Mouse (Mus musculus) lung, postnatal 0 days (tissue): ENCODE measurements around the gene Lrrc75a. TPM values are rescaled to one million over a fixed set of nuclear protein-coding genes. Genes with fewer than 3 reads are reported as not detected.

Experiments
- ATAC-seq: fragments of 200-750 bp; cut with Nextera tagmentation; 2 replicates; pipeline ENCODE4 v1.8.0; 2017; ENCODE audit warnings: moderate library complexity
- DNase-seq: peaks from one replicate; pipeline ENCODE4 v3.0.0-alpha.2; 2016; ENCODE audit warnings: low spot score
- H3K27ac ChIP-seq: fragments of 300-500 bp; sonication (generic); 2 replicates; pipeline ENCODE4 v1.5.1; 2014; ENCODE audit warnings: antibody characterized with exemption, mild to moderate bottlenecking, low read length, mixed read lengths
- H3K27me3 ChIP-seq: fragments of 300-500 bp; sonication (generic); replicated peaks from 2 replicates; pipeline ENCODE4 v1.6.1; 2014; ENCODE audit warnings: low read length, mixed read lengths; ENCODE audit not compliant: insufficient read depth
- H3K36me3 ChIP-seq: fragments of 300-500 bp; sonication (generic); 2 replicates; pipeline ENCODE4 v1.6.1; 2014; ENCODE audit warnings: low read length, mixed read lengths; ENCODE audit not compliant: insufficient read depth
- H3K4me1 ChIP-seq: fragments of 300-500 bp; sonication (generic); 2 replicates; pipeline ENCODE4 v1.6.1; 2014; ENCODE audit warnings: antibody characterized with exemption, low read depth, low read length, mixed read lengths; ENCODE audit not compliant: insufficient read depth
- H3K4me2 ChIP-seq: fragments of 300-500 bp; sonication (generic); replicated peaks from 2 replicates; pipeline ENCODE4 v1.6.1; 2014; ENCODE audit warnings: low read depth, mild to moderate bottlenecking, low read length, moderate library complexity, mixed read lengths
- H3K4me3 ChIP-seq: fragments of 300-500 bp; sonication (generic); 2 replicates; pipeline ENCODE4 v1.5.1; 2014; ENCODE audit warnings: low read depth, low read length
- H3K9ac ChIP-seq: fragments of 300-500 bp; sonication (generic); replicated peaks from 2 replicates; pipeline ENCODE4 v1.6.1; 2014; ENCODE audit warnings: low read depth, mild to moderate bottlenecking
- H3K9me3 ChIP-seq: fragments of 300-500 bp; sonication (generic); 2 replicates; pipeline ENCODE4 v1.6.1; 2016; ENCODE audit warnings: low read length, mixed read lengths
- CTCF ChIP-seq: IDR thresholded peaks from 2 replicates; pipeline ENCODE4 v1.5.1; 2016; ENCODE audit warnings: antibody characterized with exemption, mild to moderate bottlenecking
- EP300 ChIP-seq: IDR thresholded peaks from 2 replicates; pipeline ENCODE4 v1.6.1; 2016; ENCODE audit warnings: antibody characterized with exemption, mild to moderate bottlenecking, control low read depth
- WGBS: fragments of 180-500 bp; shearing (Covaris S2); extraction: QIAGEN DNeasy Blood & Tissue Kit; methylation state at CpG from one replicate; pipeline ENCODE4 v1.1.7; 2014; 5-methylcytosine and 5-hydroxymethylcytosine counted together
- polyA plus RNA-seq: library from polyadenylated mRNA; unstranded; fragments of >200 nt; fragmentation: Nextera tagmentation; extraction: Ambion mirVana; gene quantifications from 2 replicates; pipeline ENCODE4 v1.2.1, GENCODE M21; 2015

Gene Lrrc75a
- polyA plus RNA-seq, 1 experiment from 2014 or later, result 15.0 TPM

DNA sequence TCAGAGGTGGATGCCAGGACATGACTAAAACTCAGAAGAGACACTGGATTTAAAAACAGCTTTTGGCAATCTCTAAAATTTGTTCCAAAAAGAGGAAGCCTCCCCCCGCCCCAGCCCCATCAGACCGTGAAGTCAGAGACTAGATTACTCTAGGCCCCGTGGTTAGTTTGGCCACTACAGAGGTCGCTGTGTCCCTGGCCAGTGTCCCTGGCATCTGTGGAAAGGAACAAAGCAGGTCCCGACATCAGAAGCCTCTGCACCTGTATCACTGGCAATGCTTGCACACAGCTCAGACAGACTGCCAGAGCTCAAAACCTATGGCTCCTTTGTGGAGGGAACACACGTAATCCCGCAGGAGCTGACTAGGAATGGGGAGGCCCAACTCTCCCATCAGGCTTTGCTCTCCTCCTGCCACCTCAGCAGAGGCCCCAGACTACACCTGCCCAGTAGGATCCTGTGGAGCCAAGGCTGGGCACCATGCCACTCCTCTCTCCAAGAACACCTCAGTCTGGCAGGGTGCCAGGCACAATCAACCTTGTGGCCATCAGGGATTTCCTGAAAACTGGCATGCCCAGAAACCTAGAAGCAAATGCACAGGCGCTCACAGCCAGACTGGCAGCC, 5.2 kb downstream of the Lrrc75a start:
- no peak for TF ChIP-seq CTCF
- TF ChIP-seq EP300, result no peak
- H3K4me1 ChIP-seq, result peaks cover 39% of the 10 kb centered on the region
- H3K27ac ChIP-seq, result peak overlapping the region; percentile 84
- H3K9ac ChIP-seq, result no peak overlapping the region
- no peak overlapping the region for H3K4me2 ChIP-seq
- no peaks in the 10 kb centered on the region for H3K27me3 ChIP-seq
- peak; percentile 90 for DNase-seq
- no peaks in the 10 kb centered on the region for H3K36me3 ChIP-seq
- H3K4me3 ChIP-seq, result no peak overlapping the region
- WGBS, result 54% methylated on average over 8 of the region's 8 CpGs
- ATAC-seq, result peak; percentile 66
- H3K9me3 ChIP-seq, result no peaks in the 10 kb centered on the region

DNA sequence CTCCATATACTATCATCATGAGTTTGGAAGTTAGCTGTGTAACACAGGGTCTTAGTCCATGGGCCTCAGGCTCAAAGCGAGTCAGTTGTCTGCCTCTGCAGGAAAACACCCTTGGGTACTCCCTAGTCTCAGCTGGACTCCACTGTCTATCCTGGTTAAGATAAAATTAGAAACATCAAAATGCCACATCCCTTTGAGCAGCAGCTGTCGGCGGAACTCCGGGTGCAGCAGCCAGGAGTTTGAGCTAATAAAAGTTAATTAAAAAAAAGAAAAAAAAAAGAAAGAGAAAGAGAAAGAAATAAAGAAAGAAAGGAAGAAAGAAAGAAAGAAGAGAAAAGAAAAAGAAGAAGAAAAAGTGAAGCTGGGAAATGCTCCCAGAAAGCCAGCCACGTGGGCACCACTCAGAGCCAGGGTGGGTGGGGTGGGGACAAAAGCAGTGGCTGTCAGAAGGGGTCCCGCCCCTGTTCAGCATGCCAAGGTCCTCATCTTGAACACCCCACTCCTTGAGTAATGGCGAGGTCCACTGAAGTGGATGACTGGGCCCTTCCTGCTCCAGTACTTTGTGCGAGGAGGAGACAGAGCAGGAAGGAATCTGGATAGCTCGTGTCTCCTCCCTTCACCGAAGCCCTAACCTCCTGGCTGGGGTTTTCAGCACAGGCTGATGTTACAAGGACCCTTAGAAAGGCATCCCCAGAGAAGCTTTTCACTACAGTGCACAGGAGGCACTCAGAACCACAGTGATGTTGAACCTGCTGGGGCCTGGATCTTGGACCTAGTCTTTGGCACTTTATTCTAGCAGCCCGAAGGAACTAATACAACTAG, 6.1 kb downstream of the Lrrc75a start:
- Histone ChIP-seq H3K4me1 (peaks cover 36% of the 10 kb centered on the region), H3K4me2 (no peak overlapping the region)

DNA sequence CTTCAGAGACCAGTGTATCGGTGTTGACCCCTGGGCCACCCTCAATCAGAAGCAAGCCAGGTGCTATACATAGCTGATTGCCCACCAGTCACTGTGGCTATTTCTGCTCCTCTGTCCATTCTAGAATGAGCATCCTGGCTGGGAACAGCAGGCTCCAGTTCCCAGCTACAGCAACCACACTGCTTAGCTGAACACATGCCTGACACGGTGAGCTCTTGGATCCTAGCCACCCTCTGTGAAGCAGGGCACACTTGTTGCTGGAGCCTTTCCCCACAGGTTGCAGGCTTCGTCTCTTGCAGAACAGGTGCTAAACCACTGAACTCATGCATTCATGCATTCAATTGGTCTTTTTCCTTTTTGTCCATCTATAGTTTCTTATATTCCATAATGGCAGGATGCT, 7.9 kb downstream of the Lrrc75a start:
- Histone ChIP-seq H3K36me3 (no peaks in the 10 kb centered on the region), H3K27ac (no peak overlapping the region), H3K4me1 (peaks cover 22% of the 10 kb centered on the region), H3K27me3 (no peaks in the 10 kb centered on the region), H3K4me2 (no peak overlapping the region), H3K9ac (no peak overlapping the region), H3K4me3 (no peak overlapping the region), H3K9me3 (no peaks in the 10 kb centered on the region)
- WGBS, result 51% methylated on average over 3 of the region's 3 CpGs
- no peak for TF ChIP-seq EP300
- no peak for TF ChIP-seq CTCF
- DNase-seq, result no peak
- no peak for ATAC-seq

More for the DNA sequence above, 6.1 kb downstream of the Lrrc75a start:
- H3K27me3 ChIP-seq, result no peaks in the 10 kb centered on the region
- H3K27ac ChIP-seq, result peak overlapping the region; percentile 84
- H3K4me3 ChIP-seq, result no peak overlapping the region
- WGBS, result 38% methylated on average over 11 of the region's 11 CpGs
- DNase-seq, result peak; percentile 90
- TF ChIP-seq EP300 (peak; percentile 33; the same call in 1 of the 2 replicates), CTCF (no peak)
- H3K36me3 ChIP-seq, result no peaks in the 10 kb centered on the region
- no peaks in the 10 kb centered on the region for H3K9me3 ChIP-seq
- no peak overlapping the region for H3K9ac ChIP-seq
- peak; percentile 80 for ATAC-seq

DNA sequence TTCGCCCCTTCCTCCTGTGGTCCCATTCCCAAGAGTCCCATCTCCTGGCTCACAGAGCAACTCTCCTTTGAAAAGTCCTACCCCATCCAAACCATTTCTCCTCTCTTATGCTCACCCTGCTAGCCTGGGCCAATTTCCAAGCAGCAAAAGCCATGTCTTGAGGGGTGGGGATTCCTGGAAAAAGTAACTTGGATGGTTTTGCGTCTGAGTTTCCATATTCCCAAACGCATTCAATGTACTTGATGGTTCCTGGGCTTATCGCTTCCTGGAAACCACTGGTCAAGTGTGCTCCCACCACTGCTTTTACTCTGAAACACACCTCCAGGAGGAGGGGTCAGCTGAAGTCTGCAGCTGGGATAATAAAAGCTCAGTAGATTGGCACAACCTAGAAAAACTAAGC, 9.9 kb downstream of the Lrrc75a start:
- H3K4me2 ChIP-seq, result no peak overlapping the region
- H3K4me1 ChIP-seq, result peaks cover 7% of the 10 kb centered on the region; the same call in 1 of the 2 replicates
- TF ChIP-seq CTCF (no peak), EP300 (no peak)
- H3K9ac ChIP-seq, result no peak overlapping the region
- H3K27me3 ChIP-seq, result no peaks in the 10 kb centered on the region
- no peak overlapping the region for H3K27ac ChIP-seq
- DNase-seq (no peak), ATAC-seq (no peak)
- WGBS, result 73% methylated on average over 4 of the region's 4 CpGs
- H3K9me3 ChIP-seq, result no peaks in the 10 kb centered on the region
- H3K36me3 ChIP-seq, result no peaks in the 10 kb centered on the region
- no peak overlapping the region for H3K4me3 ChIP-seq

DNA sequence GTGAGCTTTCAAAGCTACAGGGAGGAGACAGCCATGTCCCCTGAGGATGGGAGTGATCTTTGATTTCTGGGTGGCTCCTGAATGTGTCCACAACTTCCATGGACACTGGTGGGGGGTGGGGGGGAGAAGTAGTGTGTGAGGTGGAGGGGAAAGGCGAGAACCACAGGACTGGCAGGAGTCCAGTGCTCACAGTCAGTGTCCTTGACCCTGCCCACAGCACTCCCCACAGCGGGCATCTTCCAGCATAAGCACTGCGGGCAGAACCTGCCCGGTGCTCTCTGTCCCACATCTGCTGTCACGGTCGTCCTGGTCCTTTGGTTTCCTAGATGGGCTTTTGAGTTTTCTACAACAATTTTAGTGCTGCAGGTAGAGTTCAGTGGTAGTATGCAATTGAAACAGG, 10.5 kb downstream of the Lrrc75a start:
- Histone ChIP-seq H3K27me3 (no peaks in the 10 kb centered on the region), H3K9me3 (no peaks in the 10 kb centered on the region), H3K4me1 (peaks cover 7% of the 10 kb centered on the region; the same call in 1 of the 2 replicates), H3K4me3 (no peak overlapping the region), H3K27ac (no peak overlapping the region), H3K9ac (no peak overlapping the region), H3K36me3 (no peaks in the 10 kb centered on the region), H3K4me2 (no peak overlapping the region)
- no peak for DNase-seq
- TF ChIP-seq CTCF (no peak), EP300 (no peak)
- WGBS, result 78% methylated on average over 6 of the region's 6 CpGs
- no peak for ATAC-seq

DNA sequence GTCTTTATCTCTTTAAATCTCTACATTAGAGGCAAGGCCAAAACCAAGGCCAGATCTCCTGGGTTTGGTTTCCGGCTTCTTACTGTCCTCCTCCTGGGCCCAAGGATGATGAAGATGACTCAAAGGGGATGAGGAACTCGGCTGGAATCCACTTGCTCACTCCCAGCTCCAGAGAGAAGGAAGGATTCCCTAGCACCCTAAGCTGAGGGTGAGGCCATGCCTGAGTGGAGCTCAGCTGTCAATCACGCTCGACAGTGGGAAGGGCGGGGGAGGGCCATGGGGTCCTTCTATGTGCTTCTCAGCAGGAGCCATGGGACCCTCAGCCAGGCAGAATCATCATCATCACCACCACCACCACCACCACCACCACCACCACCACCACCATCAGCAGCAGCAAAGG, 10.9 kb downstream of the Lrrc75a start:
- 0 out of 2 replicates have a peak overlapping the region, but pooled peaks have one; percentile 57 for H3K27ac ChIP-seq
- H3K4me2 ChIP-seq, result no peak overlapping the region
- DNase-seq (no peak), ATAC-seq (no peak)
- WGBS, result 73% methylated on average over 5 of the region's 5 CpGs
- no peaks in the 10 kb centered on the region for H3K9me3 ChIP-seq
- H3K36me3 ChIP-seq, result no peaks in the 10 kb centered on the region
- no peaks in the 10 kb centered on the region for H3K27me3 ChIP-seq
- H3K4me1 ChIP-seq, result peaks cover 7% of the 10 kb centered on the region; the same call in 1 of the 2 replicates
- TF ChIP-seq CTCF, result no peak
- TF ChIP-seq EP300, result no peak
- H3K9ac ChIP-seq, result no peak overlapping the region
- H3K4me3 ChIP-seq, result no peak overlapping the region
